Mouse (Mus musculus) c-Kit-negative CD71-positive TER-119-positive erythroid progenitor cells, embryonic 14.5 days (primary cell): Measurements from ENCODE around the gene Minos1.
A peak's percentile ranks its signal among the peaks of the same experiment; 100 is the strongest.

Source experiments
- DNase-seq: peaks from one replicate; pipeline ENCODE4 v3.0.0-alpha.2; 2013; ENCODE audit warnings: low read depth, low spot score

The Minos1 gene

GRCm38 (mm10) chr4:139095406-139095805 lies 35.5 kb downstream of the Minos1 start:
- DNase-seq: no peak

- no peak for DNase-seq
Measured at GRCm38 (mm10) chr4:139093196-139093530, 37.8 kb downstream of the Minos1 start.

GRCm38 (mm10) chr4:139092356-139093195 lies 38.3 kb downstream of the Minos1 start, which contains the start of gene Nbl1:
Gene Nbl1, minus strand, starts transcription at chr4:139092993.
- DNase-seq: no peak

DNA sequence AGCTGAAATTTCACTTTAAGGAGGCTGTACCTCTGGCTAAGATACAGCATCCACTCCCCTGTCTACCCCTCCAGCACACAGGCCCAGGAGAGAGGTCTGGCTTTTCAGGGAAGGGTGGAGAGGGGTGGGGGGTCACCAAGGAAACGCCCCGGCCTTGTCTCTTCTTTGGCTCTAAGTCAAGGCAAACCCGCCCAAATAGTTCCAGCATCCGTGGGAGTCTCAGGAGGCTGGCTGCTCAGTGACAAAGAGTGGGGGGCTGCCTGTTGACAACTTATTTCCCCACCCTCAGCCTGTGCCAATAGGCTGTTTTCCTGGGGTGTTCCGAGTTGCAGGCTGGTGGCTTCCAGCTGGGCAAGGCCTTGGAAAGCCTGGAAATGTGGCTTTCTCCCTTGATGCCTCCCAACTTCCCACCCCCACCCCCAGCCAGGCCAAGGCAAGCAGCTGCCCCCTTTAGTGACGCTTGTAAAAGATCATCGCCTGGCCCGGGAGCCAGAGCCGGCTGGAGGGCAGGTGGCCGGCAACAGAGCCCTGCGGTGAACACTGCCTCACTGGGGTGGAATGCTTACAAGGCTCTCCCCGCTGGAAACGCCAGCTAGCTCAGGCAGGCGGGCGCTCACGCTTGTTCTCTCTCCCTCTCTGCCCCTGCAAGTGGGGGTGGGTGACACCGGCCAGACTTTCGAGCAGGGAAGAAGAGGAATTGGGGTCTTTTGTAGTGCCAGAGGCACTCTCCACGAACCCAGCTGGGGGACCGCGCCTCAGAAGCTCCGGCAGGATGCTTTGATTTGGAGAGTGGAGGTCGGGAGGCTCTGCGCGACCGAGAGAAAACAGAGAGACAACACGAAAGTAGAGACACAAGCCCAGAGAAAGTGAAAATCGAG lies 39.2 kb downstream of the Minos1 start:
- DNase-seq: no peak

GRCm38 (mm10) chr4:139091066-139091465 lies 39.8 kb downstream of the Minos1 start:
- no peak for DNase-seq

DNA sequence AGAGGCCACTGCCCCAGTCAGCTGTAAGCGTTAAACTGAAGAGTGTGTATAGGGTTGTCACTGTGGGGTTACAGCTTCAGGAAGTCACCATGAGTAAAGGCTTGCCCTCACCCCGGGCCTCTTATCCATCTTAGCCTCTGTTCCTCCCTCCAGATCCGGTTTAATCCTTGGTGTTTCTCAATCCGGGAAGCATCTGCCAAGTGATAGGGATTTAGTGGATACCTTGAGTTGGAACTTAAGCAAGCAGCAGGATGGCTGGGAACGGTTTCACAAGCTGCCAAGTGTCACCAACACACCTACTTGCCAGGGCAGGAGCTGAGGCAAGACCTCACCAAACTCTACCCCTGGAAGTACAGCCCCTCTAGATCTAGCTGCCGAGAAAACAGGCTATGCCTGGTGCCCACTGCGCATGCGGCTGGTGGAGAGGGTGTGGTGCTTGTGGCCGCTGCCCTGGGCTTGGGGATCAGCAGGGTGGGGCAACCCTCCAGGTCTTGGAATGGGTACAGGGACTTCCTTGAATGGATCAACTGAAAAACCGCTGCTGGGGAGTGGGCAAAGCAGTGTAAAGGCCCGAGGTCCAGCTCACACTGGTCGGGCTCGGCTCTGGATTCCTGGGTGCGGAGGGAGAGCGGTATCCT lies 40.5 kb downstream of the Minos1 start:
- DNase-seq: no peak

GRCm38 (mm10) chr4:139088982-139089671 lies 41.8 kb downstream of the Minos1 start:
- no peak for DNase-seq

- DNase-seq: no peak
Measured at GRCm38 (mm10) chr4:139086984-139087383, 43.9 kb downstream of the Minos1 start.

DNA sequence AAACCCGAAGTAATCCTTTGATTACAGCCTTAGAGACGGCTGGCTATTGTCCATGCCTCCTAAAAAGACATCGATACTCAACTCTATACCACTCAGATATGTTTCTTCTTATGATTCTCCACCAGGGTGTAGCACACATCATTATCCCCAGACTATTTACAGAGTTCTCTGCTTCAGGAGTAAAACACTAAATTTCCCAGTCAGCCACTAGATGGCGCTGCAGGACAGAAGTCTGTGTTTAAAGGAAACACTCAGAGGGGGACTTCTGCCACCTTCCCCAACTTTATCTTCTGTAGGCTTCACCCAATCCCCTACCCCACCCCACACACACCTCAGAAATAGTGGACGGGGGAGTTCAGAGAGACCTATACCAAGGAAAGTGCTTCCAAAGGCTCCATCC lies 44.9 kb downstream of the Minos1 start:
- peak; percentile 58 for DNase-seq

DNA sequence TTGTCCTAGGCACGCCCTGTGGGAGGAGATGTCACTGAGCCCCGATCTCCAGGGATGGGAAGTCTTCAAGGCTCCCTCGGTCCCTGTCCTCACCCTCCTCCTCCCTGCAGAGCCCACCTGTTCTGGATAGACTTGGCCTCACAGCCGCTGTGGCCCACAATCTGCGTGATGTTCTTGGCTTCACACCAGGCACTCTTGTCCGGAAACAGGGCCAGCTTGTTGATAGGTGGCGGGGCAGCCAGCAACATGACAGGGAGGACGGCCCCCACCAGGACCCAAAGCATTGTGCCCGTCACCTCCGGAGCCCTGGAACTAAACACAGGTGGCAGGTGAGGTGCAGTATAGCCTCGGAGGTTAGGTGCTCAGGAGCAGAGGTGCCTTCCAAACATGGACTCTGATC lies 45.6 kb downstream of the Minos1 start:
- DNase-seq: no peak

GRCm38 (mm10) chr4:139082790-139083564 lies 47.9 kb downstream of the Minos1 start:
- no peak for DNase-seq

GRCm38 (mm10) chr4:139081270-139081931 lies 49.5 kb downstream of the Minos1 start:
- DNase-seq: no peak

- no peak for DNase-seq
Measured at GRCm38 (mm10) chr4:139080259-139080658, 50.7 kb downstream of the Minos1 start.

- no peak for DNase-seq
Measured at GRCm38 (mm10) chr4:139079439-139079838, 51.5 kb downstream of the Minos1 start.

GRCm38 (mm10) chr4:139078726-139079125 lies 52.2 kb downstream of the Minos1 start:
- DNase-seq: no peak

GRCm38 (mm10) chr4:139078313-139078712 lies 52.6 kb downstream of the Minos1 start:
- DNase-seq: no peak

- DNase-seq: no peak
Measured at GRCm38 (mm10) chr4:139075915-139076314, 55.0 kb downstream of the Minos1 start.

GRCm38 (mm10) chr4:139075041-139075711 lies 55.7 kb downstream of the Minos1 start, which contains the start of gene Htr6:
Gene Htr6, minus strand, starts transcription at chr4:139075570.
- DNase-seq: no peak

DNA sequence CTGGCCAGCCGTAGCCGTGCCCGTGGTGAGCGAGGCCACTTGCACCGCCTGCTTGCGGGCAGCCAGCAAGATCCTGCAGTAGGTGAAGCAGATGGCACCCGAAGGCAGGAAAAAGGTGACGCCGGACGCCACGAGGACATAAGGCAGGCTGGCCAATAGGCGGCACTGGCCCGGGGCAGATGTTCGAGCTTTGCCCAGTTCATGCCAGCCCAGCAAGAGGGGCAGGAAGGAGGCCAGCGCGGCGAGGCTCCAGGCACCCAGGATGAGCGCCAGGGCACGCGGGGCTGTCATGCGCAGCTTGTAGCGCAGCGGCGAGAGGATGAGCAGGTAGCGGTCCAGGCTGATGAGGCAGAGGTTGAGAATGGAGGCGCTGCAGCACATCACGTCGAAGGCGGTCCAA lies 56.9 kb downstream of the Minos1 start:
- no peak for DNase-seq

DNA sequence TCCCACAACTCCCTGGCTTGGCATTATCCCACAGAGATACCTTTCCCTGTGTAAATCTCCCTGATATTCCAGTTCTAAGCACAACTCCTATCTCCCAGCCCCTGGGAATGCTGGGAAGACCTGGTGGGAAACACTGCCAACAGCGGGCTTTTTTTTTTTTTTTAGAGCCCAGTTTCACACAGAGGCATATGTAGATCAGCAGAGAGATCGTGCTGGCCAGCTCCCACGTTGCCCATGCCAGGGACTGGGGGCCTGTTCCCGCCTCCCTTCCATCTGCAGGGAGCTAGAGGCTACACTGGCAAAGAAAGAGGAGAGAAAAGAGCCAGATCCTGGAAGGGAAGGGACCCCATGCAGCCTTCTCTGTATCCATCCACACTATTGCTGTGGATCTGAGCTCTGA lies 62.6 kb downstream of the Minos1 start:
- DNase-seq: no peak
